ENCODE assay signal across 8 mouse cellular contexts in genomic region chr10:95181553-95181952, GRCm38 (mm10).
DNase-seq lines count a peak whose midpoint lies in the region; ATAC-seq and TF ChIP-seq lines count a peak whose summit lies in the region.
"Had no signal": no experiment of that assay in that cellular context is flagged by ENCODE, and none has a peak within 500 bp of the region (broad histone marks: within the 10 kb centered on the region; RNA-seq: fewer than 3 reads in every experiment).

No protein-coding gene starts in this region.

- 0 out of 2 replicates have a peak, but pooled peaks cover 4% of the 10 kb centered on the region for H3K9me3 ChIP-seq in limb, embryonic 13.5 days
- H3K9me3 ChIP-seq in limb, embryonic 10.5 days (replicated peaks) = no peaks in the 10 kb centered on the region

- no peaks in the 10 kb centered on the region for H3K36me3 ChIP-seq in limb, embryonic 13.5 days
- no peaks in the 10 kb centered on the region for H3K36me3 ChIP-seq in limb, embryonic 10.5 days

- H3K9ac ChIP-seq in limb, embryonic 13.5 days = no peak overlapping the region

- 55% methylated on average over 10 of the region's 10 CpGs for WGBS in limb, embryonic 13.5 days
- WGBS in limb, embryonic 10.5 days = 79% methylated on average over 10 of the region's 10 CpGs
- WGBS in bone marrow, adult 2 months = 29% methylated on average over 10 of the region's 10 CpGs
- WGBS in olfactory bulb, adult 2 months = 20% methylated on average over 10 of the region's 10 CpGs

- peak; percentile 48; the same call in 1 of the 2 replicates for ATAC-seq in limb, embryonic 13.5 days (ENCODE audit: low FRiP score, low read depth)
- no peak for ATAC-seq in inflammation-experienced regulatory T-cells, adult 6 months
- ATAC-seq: activated CD4-positive, CD25-positive, alpha-beta regulatory T cell, adult 4 months had no signal

- no peak for TF ChIP-seq POLR2A in bone marrow, adult 2 months (IDR thresholded peaks at IDR 0.05; ENCODE audit: borderline replicate concordance, control insufficient read depth, low read depth, low read length)
- TF ChIP-seq POLR2A in olfactory bulb, adult 2 months (IDR thresholded peaks at IDR 0.05; ENCODE audit: insufficient read depth, low read depth, low read length) = no peak

- H3K4me1 ChIP-seq in limb, embryonic 13.5 days = peaks cover 18% of the 10 kb centered on the region
- H3K4me1 ChIP-seq in limb, embryonic 10.5 days = peaks cover 12% of the 10 kb centered on the region
- peaks cover 4% of the 10 kb centered on the region for H3K4me1 ChIP-seq in bone marrow, adult 2 months (ENCODE audit: control insufficient read depth, insufficient read depth, low read length)
- H3K4me1 ChIP-seq in olfactory bulb, adult 2 months (ENCODE audit: control insufficient read depth, insufficient read depth, low read length) = peaks cover 6% of the 10 kb centered on the region

- H3K4me2 ChIP-seq in limb, embryonic 13.5 days (replicated peaks) = peak overlapping the region; percentile 14; the same call in 1 of the 2 replicates

- H3K4me3 ChIP-seq in limb, embryonic 13.5 days = no peak overlapping the region
- H3K4me3 ChIP-seq in limb, embryonic 10.5 days = no peak overlapping the region
- no peak overlapping the region for H3K4me3 ChIP-seq in bone marrow, adult 2 months (replicated peaks; ENCODE audit: control insufficient read depth, low read depth, low read length)
- peak overlapping the region; percentile 8; the same call in 1 of the 2 replicates for H3K4me3 ChIP-seq in olfactory bulb, adult 2 months (ENCODE audit: insufficient read depth, low read depth, low read length)

- peaks cover 3% of the 10 kb centered on the region; the same call in 1 of the 2 replicates for H3K27me3 ChIP-seq in limb, embryonic 13.5 days
- H3K27me3 ChIP-seq in limb, embryonic 10.5 days (ENCODE audit: low read depth, poor library complexity, severe bottlenecking) = no peaks in the 10 kb centered on the region

- TF ChIP-seq CTCF in bone marrow, adult 2 months (IDR thresholded peaks at IDR 0.05; ENCODE audit: control insufficient read depth, insufficient read depth, low read length) = no peak
- no peak for TF ChIP-seq CTCF in olfactory bulb, adult 2 months (IDR thresholded peaks at IDR 0.05; ENCODE audit: insufficient read depth, low read depth, low read length)

- DNase-seq in limb, embryonic 10.5 days (ENCODE audit: low spot score) = no peak
- DNase-seq in frontal cortex, postnatal 36 days (ENCODE audit: low spot score in 2 of 2) = peak; percentile 32 to 39
- no peak for DNase-seq in thymus, postnatal 36 days

- no peak overlapping the region for H3K27ac ChIP-seq in limb, embryonic 13.5 days
- H3K27ac ChIP-seq in limb, embryonic 10.5 days = no peak overlapping the region
- peak overlapping the region; percentile 22; the same call in 1 of the 2 replicates for H3K27ac ChIP-seq in bone marrow, adult 2 months (ENCODE audit: control insufficient read depth, insufficient read depth, low read depth, low read length, poor library complexity)
- H3K27ac ChIP-seq in olfactory bulb, adult 2 months (ENCODE audit: insufficient read depth, low read depth, low read length) = no peak overlapping the region

Comparison
In these comparisons a context has a peak if more than half of its experiments do, and no peak if none do; other contexts are left out.
1. DNase-seq: peak in frontal cortex, postnatal 36 days (2 of 2); none in limb, embryonic 10.5 days (single experiment) and thymus, postnatal 36 days (0 of 2).